Mouse (Mus musculus) kidney, adult 8-10 months (tissue): ENCODE results near the gene Rgs21.

Experiments
- DNase-seq, 2 experiments: peaks; one replicate each; pipeline ENCODE4 v3.0.0; 2022

Gene Rgs21

GRCm38 (mm10) chr1:144567567-144567966 lies at the start of gene Rgs21:
TSS of gene Rgs21 (minus strand) at chr1:144567667.
- no peak for DNase-seq

- DNase-seq, result no peak
Observed at GRCm38 (mm10) chr1:144604071-144604470, 36.6 kb upstream of the Rgs21 start.

DNA sequence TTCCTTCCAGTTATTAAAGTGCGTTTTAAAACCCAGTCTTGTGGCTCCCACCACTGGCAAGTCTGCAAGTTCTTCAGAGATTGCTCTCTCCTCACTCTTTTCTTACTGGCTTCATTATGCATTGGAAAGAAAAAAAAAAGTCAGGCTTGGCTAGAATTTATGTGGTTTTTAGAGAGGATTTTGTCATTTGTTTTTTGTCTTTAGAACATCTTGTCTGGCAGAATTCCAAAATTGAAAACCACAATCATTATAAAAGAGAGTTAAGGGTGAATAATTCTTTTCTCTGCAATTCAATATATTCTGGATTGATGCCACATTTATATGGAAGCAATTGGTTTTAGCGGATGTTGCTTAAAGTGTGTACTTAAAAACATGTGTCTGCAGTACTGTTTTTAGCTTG lies 35.5 kb upstream of the Rgs21 start:
- no peak for DNase-seq

DNA sequence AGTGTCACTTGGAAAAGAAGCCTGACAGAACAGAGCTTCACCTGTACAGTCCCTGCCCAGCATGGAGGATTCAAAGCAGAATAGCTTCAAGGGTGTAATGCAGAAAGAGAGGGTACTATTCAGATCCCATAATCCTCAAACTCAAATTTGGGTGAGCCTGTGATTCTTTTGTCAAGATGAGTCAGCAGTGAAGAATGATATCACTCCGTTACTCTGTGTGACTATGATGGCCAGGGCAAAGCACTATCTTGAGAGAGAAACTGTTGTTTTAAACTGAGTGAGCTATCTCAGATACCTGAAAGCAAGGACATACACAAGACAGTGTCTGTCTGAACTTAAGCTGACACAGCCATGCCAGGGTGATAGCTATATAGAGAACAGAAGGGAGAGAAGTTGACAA lies 11.9 kb upstream of the Rgs21 start:
- DNase-seq, result no peak

GRCm38 (mm10) chr1:144572972-144573371 lies 5.5 kb upstream of the Rgs21 start:
- no peak for DNase-seq

DNA sequence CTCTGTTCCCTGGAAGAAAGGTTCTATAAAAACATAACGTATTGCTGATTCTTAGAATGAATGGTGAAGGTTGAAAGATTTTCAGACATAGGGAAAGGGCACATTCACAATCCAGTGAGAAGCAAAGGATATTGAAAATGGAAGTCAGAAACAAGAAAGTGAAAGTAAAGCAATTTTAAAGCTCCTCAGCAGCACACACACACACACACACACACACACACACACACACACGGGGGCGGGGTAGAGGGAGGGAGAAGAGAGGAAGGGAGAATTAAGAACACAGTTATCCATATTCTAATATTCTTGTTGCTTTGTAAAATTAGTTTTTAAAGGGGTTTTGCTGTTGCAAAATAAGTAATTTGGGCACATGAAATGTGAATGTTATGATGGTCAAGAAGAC lies 2.4 kb upstream of the Rgs21 start:
- DNase-seq, result no peak

GRCm38 (mm10) chr1:144545142-144545541 lies 22.3 kb downstream of the Rgs21 start:
- DNase-seq, result no peak

DNA sequence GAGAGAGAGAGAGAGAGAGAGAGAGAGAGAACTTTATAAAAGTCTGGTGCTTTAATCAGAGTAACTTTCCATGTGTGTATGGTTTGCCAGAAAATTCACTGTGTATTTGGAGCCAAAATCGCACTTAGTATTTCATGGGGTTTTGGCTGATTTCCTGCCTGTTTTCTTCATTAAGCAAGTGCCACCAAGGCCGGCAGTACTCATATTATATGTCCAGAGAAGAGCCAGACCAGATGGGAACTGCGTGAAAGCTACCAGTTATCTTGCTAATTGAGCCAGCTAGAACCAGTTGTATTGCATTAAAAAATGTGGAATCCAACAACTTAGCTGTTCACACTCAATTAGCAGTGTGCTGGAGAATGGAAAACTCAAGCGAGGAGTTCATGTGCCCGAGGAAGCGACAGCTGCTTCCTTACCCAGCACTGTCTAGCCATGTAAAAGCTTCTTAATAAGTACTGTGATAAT lies 22.9 kb downstream of the Rgs21 start:
- DNase-seq, result no peak

DNA sequence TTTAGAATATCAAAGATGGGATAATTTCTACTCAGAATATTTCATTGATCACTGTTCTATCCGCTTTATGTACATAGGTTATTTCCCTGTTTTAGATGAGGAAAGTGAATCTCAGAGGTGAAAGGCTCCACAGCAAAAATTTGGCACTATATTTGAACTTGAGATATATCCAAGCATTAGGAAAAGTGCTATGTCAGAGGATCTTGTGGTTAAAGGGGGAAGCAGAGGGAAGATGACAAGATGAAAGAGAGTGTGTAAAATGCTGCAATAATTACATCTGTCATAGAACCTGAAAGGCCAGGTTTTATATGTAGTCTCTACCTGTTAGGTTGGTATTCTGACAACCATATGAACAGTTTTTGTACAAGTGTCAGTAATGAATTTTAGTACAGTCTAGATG lies 35.7 kb downstream of the Rgs21 start:
- no peak for DNase-seq

DNA sequence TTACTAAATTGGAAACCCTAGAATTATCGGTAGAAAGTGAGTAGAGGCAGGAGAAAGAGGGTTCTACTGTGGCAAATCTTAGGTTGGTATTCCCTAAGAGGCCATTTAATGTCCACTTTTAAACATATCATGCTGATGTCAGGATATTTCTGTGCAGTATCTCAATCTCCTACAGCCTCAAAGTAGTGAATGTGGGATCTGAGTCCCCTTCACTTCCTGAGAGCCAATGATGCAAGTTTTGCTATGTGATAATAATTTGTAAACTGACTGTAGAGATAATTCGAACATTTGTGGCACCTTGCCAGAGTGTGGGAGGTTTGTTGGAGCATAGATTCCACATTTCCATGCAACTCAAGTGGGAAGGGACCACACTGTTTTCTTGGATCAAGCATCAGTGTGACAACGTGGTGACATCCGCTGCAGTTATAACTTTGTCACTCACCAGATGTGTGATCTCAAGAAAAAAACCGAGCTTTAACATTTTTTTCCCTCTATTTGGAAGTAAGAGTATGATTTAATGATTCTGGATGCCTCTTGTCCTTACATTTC lies 49.5 kb downstream of the Rgs21 start:
- DNase-seq, result no peak

GRCm38 (mm10) chr1:144502241-144502640 lies 65.2 kb downstream of the Rgs21 start:
- DNase-seq, result no peak

DNA sequence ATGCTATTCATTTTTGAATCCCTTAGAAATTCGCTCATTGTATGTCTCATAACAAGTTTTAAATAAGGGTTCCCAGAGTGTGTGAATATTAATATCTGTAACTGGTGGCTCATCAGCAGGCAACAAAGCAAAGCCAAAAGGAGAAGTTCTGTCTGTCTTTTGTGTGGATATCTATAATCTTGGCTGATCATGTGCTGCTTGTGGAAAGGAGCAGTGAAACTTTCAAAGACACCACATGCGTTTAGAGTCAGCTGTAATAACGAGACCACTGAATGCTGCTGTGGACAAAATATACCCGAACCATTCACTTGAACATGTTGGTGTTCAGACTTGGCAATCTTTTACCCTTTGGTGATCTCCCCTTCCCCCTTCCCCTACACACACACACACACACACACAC lies 67.0 kb downstream of the Rgs21 start:
- DNase-seq, result no peak

- DNase-seq, result no peak
Observed at GRCm38 (mm10) chr1:144499719-144500118, 67.7 kb downstream of the Rgs21 start.

DNA sequence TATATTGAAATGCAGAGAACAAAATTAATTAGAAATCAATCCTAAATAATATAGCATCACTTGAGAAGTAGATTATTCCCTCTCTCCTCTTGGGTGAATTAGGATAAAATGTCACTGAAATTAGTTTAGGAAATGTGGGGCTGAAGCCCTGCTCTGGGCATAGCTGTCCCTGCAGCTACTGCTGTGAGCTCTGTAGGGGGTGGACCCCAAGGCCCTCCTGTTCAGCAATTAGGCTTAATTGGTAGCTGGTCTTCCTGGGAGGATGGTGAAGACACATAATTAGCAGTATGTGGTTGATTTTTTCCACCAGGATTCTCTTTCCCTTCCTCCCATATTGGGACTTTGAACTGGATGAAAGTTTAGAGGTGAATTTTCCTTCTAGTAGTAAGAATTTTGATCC lies 68.7 kb downstream of the Rgs21 start:
- no peak for DNase-seq

- no peak for DNase-seq
Observed at GRCm38 (mm10) chr1:144498051-144498450, 69.4 kb downstream of the Rgs21 start.

DNA sequence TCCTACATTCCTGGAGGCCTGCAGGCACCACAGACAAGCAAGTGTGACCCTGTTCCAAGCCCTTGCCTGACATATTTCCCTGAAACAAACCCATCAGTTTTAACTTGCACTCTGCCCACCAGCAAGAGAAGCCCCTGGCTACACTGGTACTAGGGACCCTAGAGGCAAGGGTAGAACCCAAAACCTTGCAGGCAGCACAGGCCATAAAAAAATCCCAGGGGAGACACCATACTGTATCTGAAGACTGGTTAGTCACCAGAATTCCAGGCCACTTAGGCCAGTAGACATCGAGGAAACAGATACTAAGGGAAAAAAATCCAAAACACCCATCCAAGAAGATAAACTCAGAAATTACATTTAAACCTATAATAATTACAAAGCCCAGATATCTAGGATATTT lies 74.1 kb downstream of the Rgs21 start:
- no peak for DNase-seq

- no peak for DNase-seq
Observed at GRCm38 (mm10) chr1:144488223-144488835, 79.1 kb downstream of the Rgs21 start.
